Mouse (Mus musculus) MEL (cell line): ENCODE data around the gene Nfx1. TPM values are rescaled to one million over a fixed set of nuclear protein-coding genes. Genes with fewer than 3 reads are reported as not detected.

Source experiments
- DNase-seq: peaks from one replicate; pipeline ENCODE4 v3.0.0; 2011; ENCODE audit warnings: low read depth, low spot score
- H3K27ac ChIP-seq: 2 replicates; pipeline ENCODE4 v1.5.1; 2012; ENCODE audit warnings: low read depth, mild to moderate bottlenecking, control low read depth, low read length, moderate library complexity; ENCODE audit not compliant: control insufficient read depth
- H3K27me3 ChIP-seq, 2 experiments: fragments of 150-350 bp in 1 of 2; sonication (generic) in 1 of 2; 2 replicates each; pipeline ENCODE4 v1.6.1; 2012; ENCODE audit warnings: low read length in 2 of 2, mild to moderate bottlenecking in 2 of 2, improper control_type of control experiment in 1 of 2, moderate library complexity in 1 of 2; ENCODE audit not compliant: insufficient read depth in 2 of 2, control insufficient read depth in 1 of 2
- H3K36me3 ChIP-seq, 2 experiments: 2 replicates each; pipeline ENCODE4 v1.6.1; 2012 to 2014; ENCODE audit warnings: low read length in 2 of 2, improper control_type of control experiment in 1 of 2, inconsistent platforms in 1 of 2, mild to moderate bottlenecking in 1 of 2; ENCODE audit not compliant: insufficient read depth in 2 of 2, control insufficient read depth in 1 of 2
- H3K4me1 ChIP-seq, 2 experiments: fragments of 150-350 bp in 1 of 2; sonication (generic) in 1 of 2; 2 replicates each; pipeline ENCODE4 v1.6.1; 2012; ENCODE audit warnings: low read length in 2 of 2, improper control_type of control experiment in 1 of 2, mild to moderate bottlenecking in 1 of 2; ENCODE audit not compliant: insufficient read depth in 2 of 2, control insufficient read depth in 1 of 2
- H3K4me3 ChIP-seq, 2 experiments: fragments of 150-350 bp in 1 of 2; sonication (generic) in 1 of 2; 2 replicates each; pipeline ENCODE4 v1.5.1; 2012; ENCODE audit warnings: low read depth in 2 of 2, low read length in 2 of 2, mild to moderate bottlenecking in 2 of 2, moderate library complexity in 2 of 2, control low read depth in 1 of 2, improper control_type of control experiment in 1 of 2; ENCODE audit not compliant: control insufficient read depth in 1 of 2, insufficient read depth in 1 of 2
- H3K79me2 ChIP-seq: 2 replicates; pipeline ENCODE4 v1.6.1; 2012; ENCODE audit warnings: mild to moderate bottlenecking, low read length, moderate library complexity; ENCODE audit not compliant: control insufficient read depth, poor library complexity, insufficient read depth
- H3K9ac ChIP-seq: 2 replicates; pipeline ENCODE4 v1.6.1; 2012; ENCODE audit warnings: low read depth, mild to moderate bottlenecking, control low read depth, low read length, moderate library complexity; ENCODE audit not compliant: control insufficient read depth, poor library complexity, severe bottlenecking
- H3K9me3 ChIP-seq: fragments of 150-350 bp; sonication (generic); replicated peaks from 2 replicates; pipeline ENCODE4 v1.6.1; 2012; ENCODE audit warnings: mild to moderate bottlenecking, low read length, improper control_type of control experiment, moderate library complexity; ENCODE audit not compliant: insufficient read depth
- BHLHE40 ChIP-seq: IDR thresholded peaks from 2 replicates; pipeline ENCODE4 v1.6.1; 2012; ENCODE audit warnings: low read depth, mild to moderate bottlenecking, inconsistent platforms, low read length, improper control_type of control experiment, borderline replicate concordance
- E2F4 ChIP-seq: IDR thresholded peaks from 2 replicates; pipeline ENCODE4 v1.6.1; 2011; ENCODE audit warnings: low read depth, low read length, improper control_type of control experiment, borderline replicate concordance
- EP300 ChIP-seq, 2 experiments: IDR thresholded peaks; 2 replicates each; pipeline ENCODE4 v1.6.1; 2011; ENCODE audit warnings: improper control_type of control experiment in 2 of 2, low read length in 2 of 2, low read depth in 1 of 2, mild to moderate bottlenecking in 1 of 2
- GABPA ChIP-seq: IDR thresholded peaks from 2 replicates; pipeline ENCODE4 v1.6.1; 2012; ENCODE audit warnings: low read depth, mild to moderate bottlenecking, inconsistent platforms, low read length, improper control_type of control experiment, moderate library complexity
- GATA1 ChIP-seq: IDR thresholded peaks from 2 replicates; pipeline ENCODE4 v1.6.1; 2011; ENCODE audit warnings: low read depth, low read length, improper control_type of control experiment
- HCFC1 ChIP-seq: IDR thresholded peaks from 2 replicates; pipeline ENCODE4 v1.6.1; 2012; ENCODE audit warnings: low read depth, mild to moderate bottlenecking, inconsistent platforms, low read length, improper control_type of control experiment, moderate library complexity
- JUND ChIP-seq: IDR thresholded peaks from 2 replicates; pipeline ENCODE4 v1.6.1; 2011; ENCODE audit warnings: low read depth, mild to moderate bottlenecking, improper control_type of control experiment, low read length
- MAFK ChIP-seq: IDR thresholded peaks from 2 replicates; pipeline ENCODE4 v1.6.1; 2011; ENCODE audit warnings: low read depth, mild to moderate bottlenecking, low read length, improper control_type of control experiment, borderline replicate concordance
- MAX ChIP-seq: IDR thresholded peaks from 2 replicates; pipeline ENCODE4 v1.6.1; 2011; ENCODE audit warnings: low read length, improper control_type of control experiment
- MAZ ChIP-seq: IDR thresholded peaks from 2 replicates; pipeline ENCODE4 v1.6.1; 2012; ENCODE audit warnings: low read depth, mild to moderate bottlenecking, inconsistent platforms, low read length, improper control_type of control experiment
- MXI1 ChIP-seq: IDR thresholded peaks from 2 replicates; pipeline ENCODE4 v1.6.1; 2011; ENCODE audit warnings: mild to moderate bottlenecking, low read depth, low read length, improper control_type of control experiment
- MYB ChIP-seq: IDR thresholded peaks from 2 replicates; pipeline ENCODE4 v1.6.1; 2011; ENCODE audit warnings: mild to moderate bottlenecking, low read depth, low read length, improper control_type of control experiment
- MYC ChIP-seq: IDR thresholded peaks from 2 replicates; pipeline ENCODE4 v1.6.1; 2011; ENCODE audit warnings: low read depth, mild to moderate bottlenecking, low read length, improper control_type of control experiment, moderate library complexity
- NELFE ChIP-seq: IDR thresholded peaks from 2 replicates; pipeline ENCODE4 v1.6.1; 2011; ENCODE audit warnings: low read depth, low read length, improper control_type of control experiment
- NRF1 ChIP-seq: IDR thresholded peaks from 2 replicates; pipeline ENCODE4 v1.6.1; 2014; ENCODE audit warnings: low read depth, mild to moderate bottlenecking, inconsistent platforms, low read length, improper control_type of control experiment, moderate library complexity; ENCODE audit not compliant: poor library complexity, insufficient read depth, severe bottlenecking
- POLR2A ChIP-seq, 2 experiments: IDR thresholded peaks; 2 replicates each; pipeline ENCODE4 v1.6.1; 2011 to 2012; ENCODE audit warnings: low read length in 2 of 2, mild to moderate bottlenecking in 2 of 2, control low read depth in 1 of 2, improper control_type of control experiment in 1 of 2, low read depth in 1 of 2, moderate library complexity in 1 of 2; ENCODE audit not compliant: control insufficient read depth in 1 of 2, insufficient read depth in 1 of 2, poor library complexity in 1 of 2
- RAD21 ChIP-seq: IDR thresholded peaks from 2 replicates; pipeline ENCODE4 v1.6.1; 2011; ENCODE audit warnings: mild to moderate bottlenecking, low read depth, low read length, improper control_type of control experiment
- RCOR1 ChIP-seq: IDR thresholded peaks from 2 replicates; pipeline ENCODE4 v1.6.1; 2012; ENCODE audit warnings: low read depth, mild to moderate bottlenecking, inconsistent platforms, low read length, improper control_type of control experiment
- SMC3 ChIP-seq: IDR thresholded peaks from 2 replicates; pipeline ENCODE4 v1.6.1; 2011; ENCODE audit warnings: low read depth, low read length, improper control_type of control experiment
- TAL1 ChIP-seq: IDR thresholded peaks from 2 replicates; pipeline ENCODE4 v1.6.1; 2012; ENCODE audit warnings: mild to moderate bottlenecking, inconsistent platforms, low read length, moderate library complexity, mixed read lengths
- TBP ChIP-seq: IDR thresholded peaks from 2 replicates; pipeline ENCODE4 v1.8.0; 2011; ENCODE audit warnings: low read depth, low read length, improper control_type of control experiment
- TCF12 ChIP-seq: IDR thresholded peaks from 2 replicates; pipeline ENCODE4 v1.6.1; 2014; ENCODE audit warnings: low read depth, mild to moderate bottlenecking, inconsistent platforms, low read length, improper control_type of control experiment, moderate library complexity
- USF2 ChIP-seq, 2 experiments: IDR thresholded peaks; 2 replicates each; pipeline ENCODE4 v1.6.1; 2011 to 2012; ENCODE audit warnings: improper control_type of control experiment in 2 of 2, low read length in 2 of 2, borderline replicate concordance in 1 of 2, inconsistent platforms in 1 of 2, low read depth in 1 of 2, mild to moderate bottlenecking in 1 of 2; ENCODE audit not compliant: insufficient read depth in 1 of 2
- ZKSCAN1 ChIP-seq: IDR thresholded peaks from 2 replicates; pipeline ENCODE4 v1.6.1; 2012; ENCODE audit warnings: low read depth, mild to moderate bottlenecking, inconsistent platforms, low read length, improper control_type of control experiment, moderate library complexity
- ZMIZ1 ChIP-seq: IDR thresholded peaks from 2 replicates; pipeline ENCODE4 v1.6.1; 2012; ENCODE audit warnings: low read depth, mild to moderate bottlenecking, inconsistent platforms, low read length, improper control_type of control experiment, moderate library complexity
- ZNF384 ChIP-seq: IDR thresholded peaks from 2 replicates; pipeline ENCODE4 v1.6.1; 2012; ENCODE audit warnings: low read depth, mild to moderate bottlenecking, inconsistent platforms, low read length, improper control_type of control experiment
- polyA plus RNA-seq, 2 experiments: library from polyadenylated mRNA; stranded (reverse) in 1 of 2; unstranded in 1 of 2; fragments of >175 nt in 1 of 2; fragments of >200 nt in 1 of 2; gene quantifications; 2 replicates each; pipeline versions ENCODE4 v1.2.1 to v1.2.4; 2012; ENCODE audit warnings: low replicate concordance in 2 of 2, low read depth in 1 of 2; ENCODE audit not compliant: insufficient read length in 2 of 2, insufficient read depth in 1 of 2, missing spikeins in 1 of 2
- total RNA-seq: library from RNA; depleted of rRNA; stranded (reverse); fragments of 300-350 nt; gene quantifications from 2 replicates; pipeline ENCODE4 v1.2.3, GENCODE M21; 2012

Gene Nfx1
- total and polyA plus RNA-seq, 3 experiments = 54.9 to 72.6 TPM; not detected in 1

- Histone ChIP-seq H3K36me3 (no peaks in the 10 kb centered on the region), H3K27me3 (no peaks in the 10 kb centered on the region), H3K79me2 (no peaks in the 10 kb centered on the region), H3K9ac (no peak overlapping the region), H3K27ac (no peak overlapping the region), H3K9me3 (no peaks in the 10 kb centered on the region), H3K4me3 (no peak overlapping the region), H3K4me1 (0 out of 4 replicates have a peak, but pooled peaks cover 0 to 3% of the 10 kb centered on the region in 2 experiments)
- no peak for DNase-seq
- TF ChIP-seq JUND = no peak
- no peak for TF ChIP-seq MXI1
- no peak for TF ChIP-seq MAX
- TF ChIP-seq NRF1 = no peak
- TF ChIP-seq HCFC1 = no peak
- no peak for TF ChIP-seq GATA1
- no peak for TF ChIP-seq MAFK
- TF ChIP-seq E2F4 = no peak
- TF ChIP-seq NELFE = no peak
- no peak for TF ChIP-seq RAD21
- no peak for TF ChIP-seq BHLHE40
- no peak for TF ChIP-seq GABPA
- TF ChIP-seq MYC = no peak
- TF ChIP-seq MYB = no peak
- TF ChIP-seq POLR2A (IDR thresholded peaks at IDR 0.05; ENCODE audit: control insufficient read depth in 1 of 2, insufficient read depth in 1 of 2, low read depth in 1 of 2, low read length in 2 of 2, poor library complexity in 1 of 2) = no peak
These were observed 45.1 kb upstream of the Nfx1 start for GRCm38 (mm10) chr4:40925568-40925967.

- TF ChIP-seq RCOR1 = no peak
- no peak for TF ChIP-seq SMC3
- no peak for TF ChIP-seq NELFE
- TF ChIP-seq EP300 (IDR thresholded peaks at IDR 0.05; ENCODE audit: low read depth in 1 of 2, low read length in 2 of 2) = no peak
- no peak for TF ChIP-seq MYB
- no peak for TF ChIP-seq ZKSCAN1
- TF ChIP-seq TAL1 = no peak
- TF ChIP-seq MAZ = no peak
- no peak for TF ChIP-seq TCF12
- TF ChIP-seq ZNF384 = no peak
- no peak for TF ChIP-seq USF2 (IDR thresholded peaks at IDR 0.05; ENCODE audit: borderline replicate concordance in 1 of 2, insufficient read depth in 1 of 2, low read depth in 1 of 2, low read length in 2 of 2)
- TF ChIP-seq POLR2A (IDR thresholded peaks at IDR 0.05; ENCODE audit: control insufficient read depth in 1 of 2, insufficient read depth in 1 of 2, low read depth in 1 of 2, low read length in 2 of 2, poor library complexity in 1 of 2) = no peak
- no peak for TF ChIP-seq GATA1
- TF ChIP-seq ZMIZ1 = no peak
- no peak for TF ChIP-seq MXI1
- TF ChIP-seq TBP = no peak
- Histone ChIP-seq H3K27ac (no peak overlapping the region), H3K4me3 (no peak overlapping the region), H3K9ac (no peak overlapping the region), H3K4me1 (no peaks in the 10 kb centered on the region), H3K79me2 (no peaks in the 10 kb centered on the region), H3K9me3 (no peaks in the 10 kb centered on the region), H3K27me3 (no peaks in the 10 kb centered on the region), H3K36me3 (peaks cover 0 to 2% of the 10 kb centered on the region in 2 experiments; a peak in 1 of 4 replicates)
- DNase-seq = no peak
These were observed 41.7 kb upstream of the Nfx1 start for GRCm38 (mm10) chr4:40929046-40929445.
